Mouse (Mus musculus): ENCODE data around the gene Hhat. TPM values are rescaled to one million over a fixed set of nuclear protein-coding genes. Genes with fewer than 3 reads are reported as not detected.
A peak's percentile ranks its signal among the peaks of the same experiment; 100 is the strongest.

The Hhat gene
- polyA plus RNA-seq, 1 experiment from 2014 or later: 3.9 TPM

- Histone ChIP-seq H3K27ac (no peak overlapping the region), H3K4me3 (replicated peaks; ENCODE audit: low read length) (no peak overlapping the region), H3K4me1 (replicated peaks; ENCODE audit: control insufficient read depth, insufficient read depth, low read length) (no peaks in the 10 kb centered on the region), H3K9ac (no peak overlapping the region), H3K36me3 (replicated peaks; ENCODE audit: control insufficient read depth, insufficient read depth) (no peaks in the 10 kb centered on the region), H3K4me2 (replicated peaks) (no peak overlapping the region), H3K9me3 (ENCODE audit: control insufficient read depth, low read length) (no peaks in the 10 kb centered on the region), H3K27me3 (ENCODE audit: control insufficient read depth, insufficient read depth, low read length) (no peaks in the 10 kb centered on the region)
- ATAC-seq (ENCODE audit: low FRiP score) (peak; percentile 69; the same call in 1 of the 2 replicates), DNase-seq (ENCODE audit: low spot score) (peak; percentile 74)
- 54% methylated on average over 11 of the region's 11 CpGs for WGBS
Observed at GRCm38 (mm10) chr1:192726996-192727624, 43.9 kb downstream of the Hhat start.

GRCm38 (mm10) chr1:192722147-192722546 is 48.9 kb downstream of the Hhat start:
- 34% methylated on average over 5 of the region's 5 CpGs for WGBS
- Histone ChIP-seq H3K36me3 (replicated peaks; ENCODE audit: control insufficient read depth, insufficient read depth) (no peaks in the 10 kb centered on the region), H3K4me1 (replicated peaks; ENCODE audit: control insufficient read depth, insufficient read depth, low read length) (0 out of 2 replicates have a peak, but pooled peaks cover 2% of the 10 kb centered on the region), H3K9me3 (ENCODE audit: control insufficient read depth, low read length) (no peaks in the 10 kb centered on the region), H3K9ac (no peak overlapping the region), H3K27ac (no peak overlapping the region), H3K4me3 (replicated peaks; ENCODE audit: low read length) (no peak overlapping the region), H3K4me2 (replicated peaks) (no peak overlapping the region), H3K27me3 (ENCODE audit: control insufficient read depth, insufficient read depth, low read length) (no peaks in the 10 kb centered on the region)
- peak; percentile 73 for DNase-seq (ENCODE audit: low spot score)
- ATAC-seq (ENCODE audit: low FRiP score): no peak

GRCm38 (mm10) chr1:192720156-192720555 is 50.9 kb downstream of the Hhat start:
- H3K27me3 ChIP-seq (ENCODE audit: control insufficient read depth, insufficient read depth, low read length): no peaks in the 10 kb centered on the region
- DNase-seq (ENCODE audit: low spot score): peak; percentile 31
- no peak overlapping the region for H3K4me2 ChIP-seq (replicated peaks)
- no peaks in the 10 kb centered on the region for H3K36me3 ChIP-seq (replicated peaks; ENCODE audit: control insufficient read depth, insufficient read depth)
- no peaks in the 10 kb centered on the region for H3K9me3 ChIP-seq (ENCODE audit: control insufficient read depth, low read length)
- no peak overlapping the region for H3K9ac ChIP-seq
- peak overlapping the region; percentile 34; the same call in 1 of the 2 replicates for H3K27ac ChIP-seq
- 0 out of 2 replicates have a peak, but pooled peaks cover 2% of the 10 kb centered on the region for H3K4me1 ChIP-seq (replicated peaks; ENCODE audit: control insufficient read depth, insufficient read depth, low read length)
- ATAC-seq (ENCODE audit: low FRiP score): no peak
- no peak overlapping the region for H3K4me3 ChIP-seq (replicated peaks; ENCODE audit: low read length)
- 69% methylated on average over 10 of the region's 10 CpGs for WGBS

GRCm38 (mm10) chr1:192711779-192712348 is 59.2 kb downstream of the Hhat start:
- Histone ChIP-seq H3K4me1 (replicated peaks; ENCODE audit: control insufficient read depth, insufficient read depth, low read length) (no peaks in the 10 kb centered on the region), H3K4me3 (replicated peaks; ENCODE audit: low read length) (no peak overlapping the region), H3K9ac (no peak overlapping the region), H3K9me3 (ENCODE audit: control insufficient read depth, low read length) (no peaks in the 10 kb centered on the region), H3K36me3 (replicated peaks; ENCODE audit: control insufficient read depth, insufficient read depth) (no peaks in the 10 kb centered on the region), H3K4me2 (replicated peaks) (no peak overlapping the region), H3K27ac (no peak overlapping the region), H3K27me3 (ENCODE audit: control insufficient read depth, insufficient read depth, low read length) (no peaks in the 10 kb centered on the region)
- WGBS: 35% methylated on average over 3 of the region's 3 CpGs
- ATAC-seq (ENCODE audit: low FRiP score) (no peak), DNase-seq (ENCODE audit: low spot score) (peak; percentile 86)

GRCm38 (mm10) chr1:192700339-192701073 is 70.5 kb downstream of the Hhat start:
- Histone ChIP-seq H3K36me3 (replicated peaks; ENCODE audit: control insufficient read depth, insufficient read depth) (no peaks in the 10 kb centered on the region), H3K9me3 (ENCODE audit: control insufficient read depth, low read length) (0 out of 2 replicates have a peak, but pooled peaks cover 8% of the 10 kb centered on the region), H3K4me1 (replicated peaks; ENCODE audit: control insufficient read depth, insufficient read depth, low read length) (no peaks in the 10 kb centered on the region), H3K9ac (no peak overlapping the region), H3K27me3 (ENCODE audit: control insufficient read depth, insufficient read depth, low read length) (no peaks in the 10 kb centered on the region), H3K4me2 (replicated peaks) (no peak overlapping the region), H3K4me3 (replicated peaks; ENCODE audit: low read length) (no peak overlapping the region), H3K27ac (no peak overlapping the region)
- 84% methylated on average over 8 of the region's 8 CpGs for WGBS
- ATAC-seq (ENCODE audit: low FRiP score) (no peak), DNase-seq (ENCODE audit: low spot score) (no peak)

GRCm38 (mm10) chr1:192699101-192699500 is 71.9 kb downstream of the Hhat start:
- Histone ChIP-seq H3K36me3 (replicated peaks; ENCODE audit: control insufficient read depth, insufficient read depth) (no peaks in the 10 kb centered on the region), H3K4me1 (replicated peaks; ENCODE audit: control insufficient read depth, insufficient read depth, low read length) (no peaks in the 10 kb centered on the region), H3K4me2 (replicated peaks) (no peak overlapping the region), H3K27ac (no peak overlapping the region), H3K9ac (no peak overlapping the region), H3K27me3 (ENCODE audit: control insufficient read depth, insufficient read depth, low read length) (no peaks in the 10 kb centered on the region), H3K4me3 (replicated peaks; ENCODE audit: low read length) (no peak overlapping the region), H3K9me3 (ENCODE audit: control insufficient read depth, low read length) (0 out of 2 replicates have a peak, but pooled peaks cover 2% of the 10 kb centered on the region)
- no peak for ATAC-seq (ENCODE audit: low FRiP score)
- DNase-seq (ENCODE audit: low spot score): no peak

GRCm38 (mm10) chr1:192696371-192696863 is 74.6 kb downstream of the Hhat start:
- H3K4me3 ChIP-seq (replicated peaks; ENCODE audit: low read length): no peak overlapping the region
- no peak overlapping the region for H3K4me2 ChIP-seq (replicated peaks)
- H3K36me3 ChIP-seq (replicated peaks; ENCODE audit: control insufficient read depth, insufficient read depth): no peaks in the 10 kb centered on the region
- H3K27me3 ChIP-seq (ENCODE audit: control insufficient read depth, insufficient read depth, low read length): no peaks in the 10 kb centered on the region
- H3K4me1 ChIP-seq (replicated peaks; ENCODE audit: control insufficient read depth, insufficient read depth, low read length): no peaks in the 10 kb centered on the region
- peak; percentile 48; the same call in 1 of the 2 replicates for ATAC-seq (ENCODE audit: low FRiP score)
- H3K9ac ChIP-seq: no peak overlapping the region
- H3K27ac ChIP-seq: no peak overlapping the region
- 46% methylated on average over 1 of the region's 1 CpGs for WGBS
- H3K9me3 ChIP-seq (ENCODE audit: control insufficient read depth, low read length): no peaks in the 10 kb centered on the region
- DNase-seq (ENCODE audit: low spot score): peak; percentile 51

- DNase-seq (ENCODE audit: low spot score) (no peak), ATAC-seq (ENCODE audit: low FRiP score) (no peak)
- H3K36me3 ChIP-seq (replicated peaks; ENCODE audit: control insufficient read depth, insufficient read depth): no peaks in the 10 kb centered on the region
- no peak overlapping the region for H3K27ac ChIP-seq
- no peak overlapping the region for H3K4me3 ChIP-seq (replicated peaks; ENCODE audit: low read length)
- WGBS: 94% methylated on average over 10 of the region's 10 CpGs
- H3K9ac ChIP-seq: no peak overlapping the region
- no peaks in the 10 kb centered on the region for H3K9me3 ChIP-seq (ENCODE audit: control insufficient read depth, low read length)
- H3K4me2 ChIP-seq (replicated peaks): no peak overlapping the region
- no peaks in the 10 kb centered on the region for H3K27me3 ChIP-seq (ENCODE audit: control insufficient read depth, insufficient read depth, low read length)
- H3K4me1 ChIP-seq (replicated peaks; ENCODE audit: control insufficient read depth, insufficient read depth, low read length): no peaks in the 10 kb centered on the region
Observed at GRCm38 (mm10) chr1:192693644-192694043, 77.4 kb downstream of the Hhat start.

GRCm38 (mm10) chr1:192692982-192693381 is 78.0 kb downstream of the Hhat start:
- H3K27ac ChIP-seq: no peak overlapping the region
- no peak for ATAC-seq (ENCODE audit: low FRiP score)
- H3K4me3 ChIP-seq (replicated peaks; ENCODE audit: low read length): no peak overlapping the region
- no peak overlapping the region for H3K9ac ChIP-seq
- no peaks in the 10 kb centered on the region for H3K4me1 ChIP-seq (replicated peaks; ENCODE audit: control insufficient read depth, insufficient read depth, low read length)
- WGBS: 84% methylated on average over 7 of the region's 7 CpGs
- DNase-seq (ENCODE audit: low spot score): no peak
- no peaks in the 10 kb centered on the region for H3K36me3 ChIP-seq (replicated peaks; ENCODE audit: control insufficient read depth, insufficient read depth)
- no peak overlapping the region for H3K4me2 ChIP-seq (replicated peaks)
- H3K9me3 ChIP-seq (ENCODE audit: control insufficient read depth, low read length): no peaks in the 10 kb centered on the region
- H3K27me3 ChIP-seq (ENCODE audit: control insufficient read depth, insufficient read depth, low read length): no peaks in the 10 kb centered on the region
